Mouse (Mus musculus): Measurements from ENCODE around the gene Gm20708. TPM values are rescaled to one million over a fixed set of nuclear protein-coding genes. Genes with fewer than 3 reads are reported as not detected.
A peak's percentile ranks its signal among the peaks of the same experiment; 100 is the strongest.

Gene Gm20708
- 0.28 and 0.45 TPM in 2 replicates for polyA plus RNA-seq (2015; fragmentation: Nextera tagmentation; extraction: Ambion mirVana)

- peaks cover 76% of the 10 kb centered on the region for H3K36me3 ChIP-seq (replicated peaks)
- peak; percentile 64 for ATAC-seq (ENCODE audit: insufficient read depth)
- peak within 1 kb of the TSS; percentile 86 for H3K4me3 ChIP-seq (replicated peaks)
- H3K27ac ChIP-seq (replicated peaks), result peak within 1 kb of the TSS; percentile 91
- no peaks in the 10 kb centered on the region for H3K27me3 ChIP-seq
- H3K4me1 ChIP-seq (replicated peaks), result peaks cover 86% of the 10 kb centered on the region
- peak within 1 kb of the TSS; percentile 93 for H3K9ac ChIP-seq
- H3K9me3 ChIP-seq (replicated peaks), result no peaks in the 10 kb centered on the region
- H3K4me2 ChIP-seq, result peak within 1 kb of the TSS; percentile 98
- under 1% methylated on average over 75 of the region's 75 CpGs for WGBS (ENCODE audit: insufficient replicate concordance)
These were observed at the start of gene Gm20708, which contains the start of gene Syngr2 for GRCm38 (mm10) chr11:117809407-117810311. Gm20708 (plus strand) TSS chr11:117809668. Syngr2 (plus strand) TSS chr11:117809668.

DNA sequence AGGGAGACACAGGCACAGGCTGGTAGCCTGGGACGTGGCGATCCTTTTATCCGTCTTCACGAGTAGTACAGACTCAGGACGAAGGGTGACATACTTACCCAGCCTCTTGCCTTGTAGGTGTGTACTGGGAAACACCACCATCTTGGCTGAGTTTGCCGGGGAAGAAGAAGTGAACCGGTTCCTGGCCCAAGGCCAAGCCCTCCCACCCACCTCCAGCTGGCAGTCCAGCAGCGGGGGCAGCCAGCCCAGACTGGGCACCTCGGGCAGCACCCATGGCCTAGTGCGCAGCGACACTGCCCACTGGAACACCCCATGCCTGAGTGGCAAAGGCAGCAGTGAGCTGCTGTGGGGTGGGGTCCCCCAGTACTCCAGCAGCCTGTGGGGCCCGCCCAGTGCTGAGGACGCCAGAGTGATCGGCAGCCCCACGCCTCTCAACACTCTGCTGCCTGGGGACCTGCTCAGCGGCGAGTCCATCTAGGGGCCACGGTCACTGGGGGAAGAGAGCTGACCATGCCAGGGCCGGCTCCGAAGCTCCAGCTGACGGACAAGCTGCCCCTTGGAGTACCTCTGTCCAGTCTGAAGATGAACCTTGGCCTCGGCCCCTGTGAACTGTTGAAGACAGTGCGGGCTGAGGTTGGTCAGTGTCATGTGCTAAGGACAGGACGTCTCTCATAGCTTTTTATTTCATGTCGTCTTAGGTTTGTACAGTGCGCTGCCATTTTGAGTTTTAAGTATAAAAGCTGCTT lies 48.9 kb upstream of the Gm20708 start:
- no peak overlapping the region for H3K4me2 ChIP-seq
- peaks cover 5% of the 10 kb centered on the region; the same call in 1 of the 2 replicates for H3K4me1 ChIP-seq (replicated peaks)
- H3K36me3 ChIP-seq (replicated peaks), result peaks cover 89% of the 10 kb centered on the region
- ATAC-seq (ENCODE audit: insufficient read depth), result no peak
- H3K27me3 ChIP-seq, result no peaks in the 10 kb centered on the region
- WGBS (ENCODE audit: insufficient replicate concordance), result 89% methylated on average over 26 of the region's 26 CpGs
- no peak overlapping the region for H3K9ac ChIP-seq
- H3K27ac ChIP-seq (replicated peaks), result no peak overlapping the region
- no peaks in the 10 kb centered on the region for H3K9me3 ChIP-seq (replicated peaks)
- H3K4me3 ChIP-seq (replicated peaks), result no peak overlapping the region

DNA sequence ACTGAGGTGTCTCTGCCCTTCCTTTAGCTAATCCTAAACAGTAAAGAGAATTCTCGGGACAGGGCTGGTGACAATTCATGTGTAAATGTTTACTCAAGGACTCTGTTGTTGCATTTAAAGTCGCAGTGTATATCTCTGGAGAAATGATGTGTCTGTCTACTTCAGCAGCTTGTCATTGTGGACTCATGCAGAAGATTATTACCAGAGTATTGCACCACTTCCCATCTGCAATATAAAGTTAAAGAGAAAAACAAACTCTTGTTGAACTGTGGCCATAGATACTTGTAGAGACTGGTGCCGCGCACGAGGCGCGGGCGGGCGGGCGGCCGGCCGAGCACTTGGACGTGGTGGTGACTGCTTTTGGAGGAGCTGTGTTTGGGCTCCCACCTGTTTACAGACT lies 47.7 kb upstream of the Gm20708 start:
- H3K9ac ChIP-seq, result no peak overlapping the region
- peaks cover 91% of the 10 kb centered on the region for H3K36me3 ChIP-seq (replicated peaks)
- peaks cover 5% of the 10 kb centered on the region; the same call in 1 of the 2 replicates for H3K4me1 ChIP-seq (replicated peaks)
- H3K27ac ChIP-seq (replicated peaks), result no peak overlapping the region
- 87% methylated on average over 13 of the region's 13 CpGs for WGBS (ENCODE audit: insufficient replicate concordance)
- no peak overlapping the region for H3K4me3 ChIP-seq (replicated peaks)
- no peaks in the 10 kb centered on the region for H3K27me3 ChIP-seq
- H3K4me2 ChIP-seq, result no peak overlapping the region
- H3K9me3 ChIP-seq (replicated peaks), result no peaks in the 10 kb centered on the region
- ATAC-seq (ENCODE audit: insufficient read depth), result no peak

DNA sequence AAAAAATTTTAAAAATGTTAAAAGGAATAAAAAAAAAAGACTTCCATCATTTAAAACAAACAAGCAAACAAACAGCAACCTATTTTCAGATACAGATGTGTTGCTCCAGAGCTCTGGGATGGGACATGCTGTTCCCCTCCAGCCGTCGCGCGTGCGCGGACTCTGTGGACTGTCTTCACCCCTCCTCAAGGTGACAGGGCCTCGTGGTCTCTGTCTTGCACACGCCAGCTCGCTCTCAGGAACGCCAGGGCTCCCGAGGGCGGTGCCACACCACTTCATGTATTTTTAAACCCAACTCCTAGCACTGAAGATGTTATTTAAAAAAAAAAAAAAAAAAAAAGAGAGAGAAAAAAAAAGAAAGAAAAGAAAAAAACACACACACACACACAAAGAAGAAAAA lies 47.2 kb upstream of the Gm20708 start:
- Histone ChIP-seq H3K27me3 (no peaks in the 10 kb centered on the region), H3K4me3 (replicated peaks) (no peak overlapping the region), H3K9ac (no peak overlapping the region), H3K36me3 (replicated peaks) (peaks cover 92% of the 10 kb centered on the region), H3K4me2 (no peak overlapping the region), H3K4me1 (replicated peaks) (peaks cover 5% of the 10 kb centered on the region; the same call in 1 of the 2 replicates), H3K9me3 (replicated peaks) (no peaks in the 10 kb centered on the region), H3K27ac (replicated peaks) (no peak overlapping the region)
- ATAC-seq (ENCODE audit: insufficient read depth), result no peak
- WGBS (ENCODE audit: insufficient replicate concordance), result 74% methylated on average over 12 of the region's 12 CpGs

- Histone ChIP-seq H3K36me3 (replicated peaks) (peaks cover 93% of the 10 kb centered on the region), H3K4me2 (no peak overlapping the region), H3K27ac (replicated peaks) (no peak overlapping the region), H3K4me1 (replicated peaks) (peaks cover 10% of the 10 kb centered on the region; the same call in 1 of the 2 replicates), H3K9ac (no peak overlapping the region), H3K9me3 (replicated peaks) (no peaks in the 10 kb centered on the region), H3K27me3 (no peaks in the 10 kb centered on the region), H3K4me3 (replicated peaks) (no peak overlapping the region)
- WGBS (ENCODE audit: insufficient replicate concordance), result 80% methylated on average over 9 of the region's 9 CpGs
- ATAC-seq (ENCODE audit: insufficient read depth), result no peak
These were observed 45.1 kb upstream of the Gm20708 start for GRCm38 (mm10) chr11:117764319-117764718.

DNA sequence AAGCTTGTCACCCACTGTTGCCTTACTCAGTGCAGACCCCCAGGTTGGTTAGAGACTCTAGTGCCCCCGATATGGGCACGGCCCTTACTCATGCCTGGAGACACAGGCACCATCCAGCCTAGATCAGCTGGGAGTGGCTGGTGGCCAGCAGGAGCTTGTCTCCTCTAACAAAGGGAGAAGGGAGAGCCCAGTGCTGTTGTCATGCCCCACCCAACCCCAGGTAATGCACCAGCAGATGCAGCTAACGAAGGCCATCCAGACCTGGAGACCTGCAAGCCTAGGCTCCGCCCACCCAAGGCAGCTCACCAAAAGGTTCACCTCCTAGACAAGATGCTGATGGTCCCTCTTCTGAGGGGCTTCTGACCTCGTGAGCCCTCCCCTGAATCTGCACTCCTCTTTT lies 44.1 kb upstream of the Gm20708 start:
- Histone ChIP-seq H3K4me1 (replicated peaks) (peaks cover 10% of the 10 kb centered on the region; the same call in 1 of the 2 replicates), H3K4me3 (replicated peaks) (no peak overlapping the region), H3K4me2 (no peak overlapping the region), H3K9me3 (replicated peaks) (no peaks in the 10 kb centered on the region), H3K27ac (replicated peaks) (0 out of 2 replicates have a peak overlapping the region, but pooled peaks have one; percentile 19), H3K9ac (no peak overlapping the region), H3K27me3 (no peaks in the 10 kb centered on the region), H3K36me3 (replicated peaks) (peaks cover 93% of the 10 kb centered on the region)
- ATAC-seq (ENCODE audit: insufficient read depth), result no peak
- 78% methylated on average over 5 of the region's 5 CpGs for WGBS (ENCODE audit: insufficient replicate concordance)

DNA sequence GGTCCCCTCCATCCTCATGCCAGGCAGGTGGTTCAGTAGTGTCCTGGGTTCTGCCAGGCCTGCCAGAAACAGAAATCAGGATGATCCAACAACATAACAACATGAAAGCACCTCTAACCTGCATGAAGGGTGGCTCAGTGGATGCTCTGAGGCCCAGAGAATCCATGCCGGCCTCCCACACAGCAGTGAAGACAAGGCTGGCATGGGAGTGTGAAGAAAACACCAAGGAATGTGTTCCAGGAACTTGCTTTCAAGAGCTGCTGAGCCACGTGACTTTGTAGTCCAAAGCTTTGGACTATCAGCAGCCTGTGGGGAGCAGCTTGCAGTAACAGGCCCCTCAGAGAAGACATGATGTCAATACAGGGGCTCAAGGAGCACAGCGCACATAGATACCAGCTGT lies 43.2 kb upstream of the Gm20708 start:
- no peaks in the 10 kb centered on the region for H3K9me3 ChIP-seq (replicated peaks)
- H3K9ac ChIP-seq, result no peak overlapping the region
- H3K36me3 ChIP-seq (replicated peaks), result peaks cover 93% of the 10 kb centered on the region
- peaks cover 10% of the 10 kb centered on the region; the same call in 1 of the 2 replicates for H3K4me1 ChIP-seq (replicated peaks)
- WGBS (ENCODE audit: insufficient replicate concordance), result 76% methylated on average over 3 of the region's 3 CpGs
- H3K27ac ChIP-seq (replicated peaks), result no peak overlapping the region
- ATAC-seq (ENCODE audit: insufficient read depth), result no peak
- no peaks in the 10 kb centered on the region for H3K27me3 ChIP-seq
- H3K4me3 ChIP-seq (replicated peaks), result no peak overlapping the region
- H3K4me2 ChIP-seq, result no peak overlapping the region

GRCm38 (mm10) chr11:117768725-117769682 lies 40.5 kb upstream of the Gm20708 start:
- Histone ChIP-seq H3K9ac (no peak overlapping the region), H3K27me3 (no peaks in the 10 kb centered on the region), H3K4me1 (replicated peaks) (peaks cover 16% of the 10 kb centered on the region), H3K9me3 (replicated peaks) (no peaks in the 10 kb centered on the region), H3K27ac (replicated peaks) (no peak overlapping the region), H3K4me3 (replicated peaks) (no peak overlapping the region), H3K4me2 (no peak overlapping the region), H3K36me3 (replicated peaks) (peaks cover 100% of the 10 kb centered on the region)
- ATAC-seq (ENCODE audit: insufficient read depth), result no peak
- WGBS (ENCODE audit: insufficient replicate concordance), result 84% methylated on average over 20 of the region's 20 CpGs

GRCm38 (mm10) chr11:117769683-117770047 lies 39.8 kb upstream of the Gm20708 start:
- H3K36me3 ChIP-seq (replicated peaks), result peaks cover 100% of the 10 kb centered on the region
- H3K27ac ChIP-seq (replicated peaks), result no peak overlapping the region
- H3K9me3 ChIP-seq (replicated peaks), result no peaks in the 10 kb centered on the region
- H3K4me1 ChIP-seq (replicated peaks), result peaks cover 15% of the 10 kb centered on the region
- H3K4me3 ChIP-seq (replicated peaks), result no peak overlapping the region
- no peaks in the 10 kb centered on the region for H3K27me3 ChIP-seq
- no peak overlapping the region for H3K9ac ChIP-seq
- 95% methylated on average over 7 of the region's 7 CpGs for WGBS (ENCODE audit: insufficient replicate concordance)
- H3K4me2 ChIP-seq, result no peak overlapping the region
- no peak for ATAC-seq (ENCODE audit: insufficient read depth)

- ATAC-seq (ENCODE audit: insufficient read depth), result no peak
- no peaks in the 10 kb centered on the region for H3K27me3 ChIP-seq
- no peak overlapping the region for H3K9ac ChIP-seq
- H3K27ac ChIP-seq (replicated peaks), result no peak overlapping the region
- no peak overlapping the region for H3K4me2 ChIP-seq
- peaks cover 13% of the 10 kb centered on the region for H3K4me1 ChIP-seq (replicated peaks)
- H3K9me3 ChIP-seq (replicated peaks), result no peaks in the 10 kb centered on the region
- 84% methylated on average over 10 of the region's 10 CpGs for WGBS (ENCODE audit: insufficient replicate concordance)
- H3K36me3 ChIP-seq (replicated peaks), result peaks cover 100% of the 10 kb centered on the region
- no peak overlapping the region for H3K4me3 ChIP-seq (replicated peaks)
These were observed 39.1 kb upstream of the Gm20708 start for GRCm38 (mm10) chr11:117770407-117770806.
